Mouse (Mus musculus) A20 (cell line): ENCODE measurements around the gene Txnip.

ENCODE experiments used
- DNase-seq: peaks from one replicate; pipeline ENCODE4 v3.0.0-alpha.2; 2011; ENCODE audit warnings: low read depth, low spot score

Gene Txnip

GRCm38 (mm10) chr3:96551203-96551602, 6.6 kb upstream of the Txnip start:
- DNase-seq = peak; percentile 57

GRCm38 (mm10) chr3:96551890-96552289, 5.9 kb upstream of the Txnip start:
- no peak for DNase-seq

GRCm38 (mm10) chr3:96553601-96554000, 4.2 kb upstream of the Txnip start:
- no peak for DNase-seq

- DNase-seq = no peak
Measured at GRCm38 (mm10) chr3:96554251-96554650, 3.5 kb upstream of the Txnip start.

DNA sequence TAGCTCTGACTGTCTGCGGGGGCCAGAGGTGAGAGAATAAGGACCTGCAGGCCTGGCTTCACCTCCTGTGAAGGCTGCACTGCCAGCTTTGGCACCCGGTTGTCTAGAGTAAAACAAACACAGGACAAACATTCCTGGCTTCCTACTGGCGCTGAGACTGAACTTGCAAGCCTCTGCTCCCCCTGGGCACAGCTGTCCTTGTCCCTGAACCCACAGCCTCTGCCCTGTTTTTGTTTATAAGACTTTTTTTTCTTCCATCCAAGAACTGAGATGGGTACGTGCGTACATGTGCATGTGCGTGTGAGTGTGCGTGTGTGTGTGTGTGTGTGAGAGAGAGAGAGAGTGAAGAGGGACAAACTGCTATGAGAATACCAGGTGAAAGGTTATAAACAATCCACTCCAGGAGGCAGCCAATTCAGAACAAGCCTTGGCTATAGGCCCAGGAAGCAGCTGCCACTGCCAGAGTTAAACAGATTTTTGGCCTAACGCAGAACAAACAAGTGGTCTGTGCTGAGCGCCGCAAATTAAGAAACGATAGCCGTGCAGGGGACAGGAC, 2.6 kb upstream of the Txnip start:
- DNase-seq = peak; percentile 70

- peak; percentile 27 for DNase-seq
Measured at GRCm38 (mm10) chr3:96555999-96556614, 1.6 kb upstream of the Txnip start.

DNA sequence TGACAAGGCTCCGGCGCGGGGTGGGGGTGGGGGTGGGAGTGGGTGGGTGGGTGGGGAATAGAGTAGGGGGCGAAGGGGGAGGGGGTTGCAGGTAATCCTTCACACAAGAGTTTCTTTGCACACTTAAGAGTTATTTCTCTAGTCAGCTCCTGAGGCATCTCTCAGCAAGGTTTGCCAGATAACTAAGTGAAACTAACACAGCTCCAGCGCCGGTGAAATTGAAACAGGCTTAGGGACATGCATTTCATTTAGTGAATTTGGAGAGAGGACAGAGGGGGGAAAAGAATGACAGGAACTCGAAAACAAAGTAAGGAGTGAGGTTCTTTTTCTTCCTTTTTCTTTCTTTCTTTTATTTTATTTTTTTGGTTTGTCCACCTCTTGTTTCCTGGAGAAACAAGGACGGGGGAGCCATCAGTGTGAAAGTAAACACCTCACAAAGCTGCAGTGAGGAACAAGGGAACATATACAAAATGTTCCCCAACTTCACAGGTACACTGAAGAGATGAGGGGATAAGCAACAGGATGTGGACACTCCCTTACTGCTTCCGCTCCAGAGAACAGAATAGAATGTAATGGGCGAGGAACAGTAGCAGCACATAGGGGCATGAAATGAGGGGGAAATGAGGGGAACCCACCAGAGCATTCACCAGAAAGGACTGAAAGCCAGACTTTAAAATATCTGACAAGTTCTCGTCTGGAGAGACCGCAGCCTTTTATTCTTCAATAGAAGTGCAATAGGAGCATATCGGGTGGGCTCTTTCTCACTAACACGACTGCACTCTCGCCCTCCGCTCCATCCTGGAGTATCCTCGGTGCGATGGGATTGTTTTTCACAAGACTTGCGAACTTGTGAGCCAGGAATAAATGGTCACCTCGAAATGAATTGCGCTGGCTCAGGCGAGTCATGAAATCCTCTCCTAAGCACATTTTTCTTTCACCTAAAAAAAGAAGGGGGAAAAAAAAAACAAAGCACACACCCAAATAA, 814 bp upstream of the Txnip start:
- peak; percentile 63 for DNase-seq

DNA sequence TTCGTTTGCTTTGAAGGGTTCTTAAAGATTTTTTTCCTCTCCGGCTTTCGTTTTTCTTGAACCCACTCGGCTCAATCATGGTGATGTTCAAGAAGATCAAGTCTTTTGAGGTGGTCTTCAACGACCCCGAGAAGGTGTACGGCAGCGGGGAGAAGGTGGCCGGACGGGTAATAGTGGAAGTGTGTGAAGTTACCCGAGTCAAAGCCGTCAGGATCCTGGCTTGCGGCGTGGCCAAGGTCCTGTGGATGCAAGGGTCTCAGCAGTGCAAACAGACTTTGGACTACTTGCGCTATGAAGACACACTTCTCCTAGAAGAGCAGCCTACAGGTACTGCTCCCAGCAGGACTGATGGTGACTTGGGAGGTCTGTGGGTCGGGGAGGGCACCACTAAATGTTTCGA, 402 bp downstream of the Txnip start:
- DNase-seq = no peak

- DNase-seq = peak; percentile 60
Measured at GRCm38 (mm10) chr3:96558668-96559196, 975 bp downstream of the Txnip start.

DNA sequence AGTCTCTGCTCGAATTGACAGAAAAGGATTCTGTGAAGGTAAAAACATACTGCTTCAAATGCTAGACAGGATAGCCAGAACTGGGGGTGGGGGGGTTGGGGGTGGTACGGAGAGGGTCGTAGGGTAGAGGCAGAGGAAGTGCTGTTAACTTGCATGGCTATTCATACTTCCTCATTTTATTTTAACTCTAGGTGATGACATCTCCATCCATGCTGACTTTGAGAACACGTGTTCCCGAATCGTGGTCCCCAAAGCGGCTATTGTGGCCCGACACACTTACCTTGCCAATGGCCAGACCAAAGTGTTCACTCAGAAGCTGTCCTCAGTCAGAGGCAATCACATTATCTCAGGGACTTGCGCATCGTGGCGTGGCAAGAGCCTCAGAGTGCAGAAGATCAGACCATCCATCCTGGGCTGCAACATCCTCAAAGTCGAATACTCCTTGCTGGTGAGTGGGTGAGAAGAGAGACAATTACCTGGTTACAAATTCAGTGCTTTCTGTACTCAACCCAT, 1.7 kb downstream of the Txnip start:
- peak; percentile 72 for DNase-seq

DNA sequence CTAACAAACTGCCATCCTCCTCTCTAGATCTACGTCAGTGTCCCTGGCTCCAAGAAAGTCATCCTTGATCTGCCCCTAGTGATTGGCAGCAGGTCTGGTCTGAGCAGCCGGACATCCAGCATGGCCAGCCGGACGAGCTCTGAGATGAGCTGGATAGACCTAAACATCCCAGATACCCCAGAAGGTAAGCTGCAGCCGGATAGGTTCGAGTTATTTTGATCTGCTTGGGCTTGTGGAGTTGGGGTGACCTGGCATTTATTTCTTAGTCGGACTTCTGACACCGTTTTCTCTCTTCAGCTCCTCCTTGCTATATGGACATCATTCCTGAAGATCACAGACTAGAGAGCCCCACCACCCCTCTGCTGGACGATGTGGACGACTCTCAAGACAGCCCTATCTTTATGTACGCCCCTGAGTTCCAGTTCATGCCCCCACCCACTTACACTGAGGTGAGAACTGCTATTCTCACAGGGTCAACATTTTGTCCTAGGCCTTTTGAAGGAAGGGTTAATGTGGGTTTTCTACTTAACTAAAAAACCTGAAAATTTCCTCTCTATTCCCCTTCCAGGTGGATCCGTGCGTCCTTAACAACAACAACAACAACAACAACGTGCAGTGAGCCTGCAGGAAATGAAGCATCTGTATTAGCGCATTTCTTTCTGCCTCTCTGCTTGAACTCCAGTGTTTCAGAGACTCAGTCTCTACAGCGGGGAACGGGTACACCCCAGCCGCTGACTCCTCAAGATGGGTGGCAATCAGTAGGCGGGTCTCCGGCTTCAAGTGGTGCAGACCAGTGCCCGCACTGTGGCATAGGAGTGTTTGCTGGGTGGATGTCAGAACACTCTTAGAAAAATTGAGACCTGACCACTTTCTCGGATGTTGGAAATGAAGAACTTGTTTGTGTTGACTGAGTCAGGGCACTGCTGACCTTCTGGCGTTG, 2.4 kb downstream of the Txnip start:
- DNase-seq = peak; percentile 55

DNA sequence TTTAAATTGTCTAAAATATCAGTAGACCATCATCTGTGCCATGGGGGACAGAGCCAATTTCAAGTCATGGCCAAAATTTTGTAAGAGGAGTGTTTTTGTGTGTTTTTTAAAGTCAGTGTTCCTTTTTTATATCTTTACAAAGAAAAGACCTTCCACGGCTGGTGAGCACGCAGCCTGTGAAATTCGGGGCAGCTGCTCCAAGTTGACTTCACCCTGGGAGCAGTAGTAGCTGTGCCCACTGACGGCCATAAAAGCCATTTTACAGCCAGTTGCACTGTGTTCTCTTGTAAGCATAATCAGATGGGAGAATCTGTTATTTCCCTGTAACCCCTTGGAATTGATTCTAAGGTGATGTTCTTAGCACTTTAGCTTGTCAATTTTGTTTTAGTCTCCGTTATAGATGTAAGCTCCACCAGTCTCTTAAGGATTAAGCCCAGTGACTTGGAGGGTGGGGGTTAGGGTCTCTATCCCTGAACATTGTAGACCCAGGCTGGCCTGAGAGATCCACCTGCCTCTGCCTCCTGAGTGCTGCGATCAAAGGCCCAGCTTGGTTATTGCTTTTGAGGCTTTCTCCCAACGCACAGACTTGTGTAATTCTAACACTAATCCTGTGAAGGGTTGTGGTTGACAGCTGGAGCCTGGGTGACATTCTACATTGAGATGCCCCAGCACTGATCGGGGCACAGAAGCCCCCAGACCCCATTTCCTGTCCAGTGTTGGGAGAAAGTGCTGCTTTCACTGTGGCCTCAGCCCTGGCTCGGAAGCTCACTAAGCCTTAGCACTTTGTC, 3.3 kb downstream of the Txnip start:
- peak; percentile 20 for DNase-seq

- peak; percentile 62 for DNase-seq
Measured at GRCm38 (mm10) chr3:96561946-96562681, 4.4 kb downstream of the Txnip start.

- DNase-seq = peak; percentile 50
Measured at GRCm38 (mm10) chr3:96563267-96563666, 5.5 kb downstream of the Txnip start.

DNA sequence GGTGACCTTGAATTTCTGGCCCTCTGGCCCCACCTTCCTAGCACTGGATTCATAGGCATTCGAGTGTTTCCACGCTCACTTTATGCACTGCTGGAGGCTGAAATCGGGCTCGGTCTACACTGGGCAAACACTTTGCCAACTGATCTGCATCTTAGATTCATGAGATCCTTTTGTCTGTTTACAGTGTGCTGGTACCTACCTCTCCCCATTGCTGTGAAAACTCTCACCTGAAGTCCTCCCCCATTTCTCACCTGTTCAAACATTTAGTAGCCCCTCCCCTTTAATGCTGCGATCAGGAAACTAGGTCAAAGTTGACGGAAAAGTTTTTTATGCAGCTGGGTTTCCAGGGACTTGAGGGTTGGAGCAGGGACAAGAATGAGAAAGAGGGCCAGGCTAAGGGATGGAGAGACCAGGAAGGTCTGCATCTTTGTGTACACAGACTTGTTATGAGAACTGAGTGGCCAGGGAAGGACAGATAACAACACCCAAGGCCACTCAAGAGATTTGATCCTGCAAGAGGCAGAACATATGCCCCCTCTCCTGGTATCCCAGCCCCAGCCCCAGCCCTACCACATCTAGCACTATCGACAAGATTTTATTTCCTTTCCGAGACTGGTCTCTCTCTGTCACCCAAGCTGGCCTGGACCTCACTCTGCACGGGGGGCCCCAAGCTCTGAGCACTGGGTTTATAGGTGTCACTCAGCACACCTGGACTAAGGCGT, 6.3 kb downstream of the Txnip start:
- DNase-seq = no peak

DNA sequence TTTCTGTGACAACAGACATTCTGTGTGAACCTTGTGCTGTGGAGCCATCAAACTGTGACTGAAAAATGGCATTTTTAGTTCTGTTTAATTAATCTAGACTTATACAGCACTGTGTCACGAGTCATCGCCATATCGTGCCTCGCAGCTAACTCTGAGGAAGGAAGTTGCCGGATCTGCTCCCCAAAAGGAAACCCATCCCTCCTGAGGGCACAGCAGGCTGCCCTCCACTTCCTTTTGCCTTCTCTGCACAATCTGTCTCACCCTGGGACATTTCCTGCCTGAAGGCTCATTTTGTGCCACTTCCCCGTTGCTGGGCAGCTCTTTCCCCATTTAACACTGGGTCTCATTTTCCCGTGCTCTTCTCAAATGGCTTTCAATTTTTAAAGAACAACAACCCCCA, 6.9 kb downstream of the Txnip start:
- DNase-seq = peak; percentile 73

GRCm38 (mm10) chr3:96565105-96565504, 7.3 kb downstream of the Txnip start:
- no peak for DNase-seq

DNA sequence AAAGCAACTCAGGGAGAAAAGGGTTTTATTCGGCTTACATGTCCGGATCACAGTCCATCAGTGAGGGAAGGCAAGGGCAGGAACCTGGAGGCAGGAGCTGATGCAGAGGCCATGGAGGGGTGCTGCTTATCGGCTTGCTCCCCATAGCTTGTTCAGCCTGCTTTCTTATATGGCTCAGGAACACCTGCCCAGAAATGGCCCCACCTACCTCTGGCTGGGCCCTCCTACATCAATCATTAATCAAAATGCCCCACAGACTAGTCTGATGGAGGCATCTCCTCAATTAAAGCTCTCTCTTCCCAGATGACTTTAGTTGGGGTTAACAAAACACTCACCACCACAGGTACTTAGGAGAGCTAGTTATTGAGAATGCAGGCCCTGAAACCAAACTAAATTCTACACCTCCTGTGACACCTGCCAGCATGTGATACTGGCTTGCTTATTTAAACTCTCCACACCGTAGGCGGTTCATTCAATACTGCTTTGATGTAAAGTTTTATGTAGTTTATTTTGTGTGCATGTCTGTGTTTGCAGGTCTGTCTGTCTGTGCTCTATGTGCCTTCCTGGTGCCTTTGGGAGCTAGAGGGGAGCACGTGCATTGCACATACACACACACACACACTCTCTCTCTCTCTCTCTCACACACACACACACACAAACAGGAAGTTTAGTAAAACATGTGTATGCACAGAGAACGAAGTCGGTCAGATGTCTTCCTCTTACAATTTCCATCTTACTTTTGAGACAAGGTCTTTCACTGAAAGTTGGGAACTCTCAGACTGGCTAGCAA, 9.1 kb downstream of the Txnip start:
- peak; percentile 55 for DNase-seq
